Mouse (Mus musculus): ENCODE data around the gene March9.
"Not testable (repeated sequence)": the region's sequence is repeated elsewhere in the genome, so short reads cannot be mapped to it uniquely, and the experiment has no call there.

Gene March9

DNA sequence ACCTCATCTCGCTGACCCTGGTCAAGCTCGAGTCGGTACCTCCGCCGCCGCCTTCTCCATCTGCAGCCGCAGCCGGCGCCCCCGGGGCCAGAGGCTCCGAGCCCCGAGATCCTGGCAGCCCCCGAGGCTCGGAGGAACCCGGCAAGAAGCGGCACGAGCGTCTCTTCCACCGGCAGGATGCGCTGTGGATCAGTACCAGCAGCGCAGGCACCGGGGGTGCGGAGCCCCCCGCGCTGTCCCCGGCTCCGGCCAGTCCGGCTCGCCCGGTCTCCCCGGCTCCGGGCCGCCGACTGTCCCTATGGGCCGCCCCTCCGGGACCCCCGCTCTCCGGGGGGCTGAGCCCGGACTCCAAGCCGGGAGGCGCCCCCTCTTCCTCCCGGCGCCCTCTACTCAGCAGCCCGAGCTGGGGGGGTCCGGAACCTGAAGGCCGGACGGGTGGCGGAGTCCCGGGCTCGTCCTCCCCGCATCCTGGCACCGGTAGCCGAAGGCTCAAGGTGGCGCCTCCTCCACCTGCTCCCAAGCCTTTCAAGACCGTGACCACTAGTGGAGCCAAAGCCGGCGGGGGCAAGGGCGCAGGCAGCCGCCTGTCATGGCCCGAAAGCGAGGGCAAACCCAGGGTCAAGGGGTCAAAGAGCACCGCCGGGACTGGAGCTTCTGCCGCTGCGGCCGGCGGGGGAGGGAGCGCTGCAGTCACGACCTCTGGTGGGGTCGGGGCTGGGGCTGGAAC is 19.8 kb upstream of the March9 start:
- DNase-seq (ENCODE audit: low spot score): no peak

DNA sequence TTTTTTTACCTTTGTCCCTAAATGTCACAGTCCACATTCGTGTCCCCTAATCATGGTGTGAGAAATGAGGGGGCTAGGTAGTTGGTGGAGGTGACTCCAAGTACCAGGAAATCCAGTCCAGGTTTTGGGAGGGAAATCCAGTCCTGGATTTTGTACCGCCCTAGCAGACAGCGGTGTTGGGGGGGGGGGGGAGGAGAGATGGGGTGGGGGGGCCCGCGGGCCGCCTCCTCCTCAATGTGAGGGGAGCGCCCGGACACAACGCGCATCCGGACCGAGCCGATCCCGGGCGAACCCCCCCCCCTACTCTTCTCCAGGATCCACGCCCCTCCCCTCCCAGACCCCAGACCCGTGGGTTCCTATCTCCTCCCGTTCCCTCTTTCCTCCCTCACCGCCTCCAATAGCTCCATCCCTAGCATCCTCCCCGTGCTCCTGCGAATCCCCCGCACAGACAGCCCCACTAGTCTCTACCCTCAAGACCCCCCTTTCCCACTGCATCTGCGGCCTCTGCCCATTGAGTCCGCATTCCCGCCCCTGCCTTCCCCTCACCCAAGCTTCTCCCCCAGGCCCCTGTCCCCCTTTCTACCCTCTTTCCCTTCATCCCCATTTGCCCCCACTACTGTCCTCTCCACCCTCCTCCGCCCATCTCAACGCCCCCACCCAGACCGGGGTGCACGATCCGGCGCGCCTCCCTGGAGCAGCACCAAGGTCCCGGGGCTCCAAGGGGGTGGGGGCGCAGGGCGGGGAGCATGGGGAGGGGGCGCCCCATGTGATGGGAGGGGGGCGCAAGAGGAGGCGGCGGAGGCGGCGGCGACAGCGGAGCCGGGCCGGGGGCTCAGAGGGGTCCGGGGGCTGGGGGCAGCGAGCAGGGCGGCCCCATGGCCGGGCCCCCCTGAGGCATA is 18.9 kb upstream of the March9 start:
- DNase-seq (ENCODE audit: low spot score): no peak

DNA sequence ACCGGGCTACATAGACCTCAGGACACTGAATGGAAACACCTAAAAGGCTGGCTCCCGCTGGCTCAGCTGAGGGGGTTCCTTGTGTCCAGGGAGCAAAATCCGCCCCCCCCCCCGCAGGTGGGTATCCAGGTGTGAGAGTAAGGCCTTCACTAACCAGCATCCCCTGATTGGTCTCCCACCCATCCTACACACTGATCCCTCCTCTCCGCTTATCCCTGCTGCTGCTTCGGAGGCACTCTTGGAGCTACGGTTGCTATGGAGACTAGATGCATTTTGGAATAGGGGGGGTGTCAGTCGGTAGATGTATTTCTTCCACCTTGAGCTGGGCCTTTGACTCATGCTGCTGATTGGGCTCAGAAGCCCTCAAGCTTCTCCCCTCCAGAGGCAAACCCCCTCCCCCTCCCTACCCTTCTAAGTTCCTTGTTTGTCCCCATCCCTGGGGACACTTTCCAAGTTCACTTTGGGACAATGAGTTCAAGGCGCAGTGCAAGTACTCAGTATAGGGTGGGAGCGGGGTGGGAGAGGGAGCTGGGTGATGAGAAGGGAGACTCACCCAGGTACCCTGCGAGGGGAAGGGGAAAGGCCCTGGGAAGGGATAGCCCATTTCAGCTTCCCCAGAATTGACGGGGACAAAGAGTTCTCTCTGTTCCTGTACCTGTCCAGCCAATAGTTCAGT is 18.2 kb upstream of the March9 start:
- no peak for DNase-seq (ENCODE audit: low spot score)

DNA sequence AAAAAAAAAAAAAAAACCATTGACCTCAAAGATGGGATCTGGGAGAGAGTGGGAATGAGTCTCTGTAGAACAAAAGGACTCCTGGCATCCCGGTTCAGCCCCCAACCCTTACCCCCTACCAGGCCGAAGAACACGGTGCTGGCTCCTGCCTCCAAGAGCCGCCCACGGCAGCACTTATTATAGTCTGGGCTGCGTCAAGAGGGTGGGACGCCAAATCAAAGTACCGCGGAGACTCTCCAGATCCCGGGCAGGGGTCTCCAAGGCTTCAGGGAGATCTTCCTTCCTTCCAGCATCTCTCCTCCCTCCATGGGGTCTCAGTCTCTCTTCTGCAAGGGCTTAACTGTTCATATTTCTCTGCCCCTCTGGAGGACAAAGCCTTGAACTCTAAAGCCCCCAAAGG is 17.5 kb upstream of the March9 start:
- DNase-seq (ENCODE audit: low spot score): no peak

DNA sequence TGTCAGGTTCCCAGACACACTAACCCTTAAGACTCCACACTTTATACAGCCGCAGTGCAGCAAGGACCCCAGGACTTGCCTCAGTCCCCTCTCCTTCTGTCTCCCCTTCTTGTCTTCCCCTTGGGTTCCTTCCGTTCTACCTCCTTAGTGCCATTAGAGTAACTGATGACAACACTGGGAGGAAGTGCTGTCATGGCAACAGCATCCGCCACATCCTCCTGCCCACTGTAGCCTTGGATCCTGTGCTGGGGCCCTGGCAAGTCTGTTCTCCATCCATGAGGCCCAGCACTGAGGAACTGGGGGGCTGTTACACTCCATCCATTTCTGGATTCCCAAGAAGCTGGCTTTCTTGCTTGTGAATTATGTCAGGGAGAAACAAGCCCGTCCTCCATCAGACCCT is 16.1 kb upstream of the March9 start:
- DNase-seq (ENCODE audit: low spot score): no peak

DNA sequence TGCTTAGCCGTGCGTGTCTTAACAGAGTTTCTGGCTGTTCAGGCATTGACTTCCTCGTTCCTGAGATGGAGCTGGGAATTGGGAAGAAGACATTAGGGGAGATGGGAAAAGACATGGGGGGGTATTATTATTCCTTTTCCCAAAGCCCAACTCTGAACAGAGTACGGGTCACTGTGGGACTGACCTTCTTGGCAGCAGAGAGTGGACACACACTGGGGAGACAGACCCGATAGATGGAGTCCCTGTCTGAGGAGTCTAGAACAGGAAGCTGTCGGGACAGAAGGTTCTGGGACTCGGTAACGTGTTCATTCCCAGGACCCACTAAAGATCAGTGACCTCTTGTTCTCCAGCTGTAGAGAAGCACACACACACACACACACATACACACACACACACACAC is 15.7 kb upstream of the March9 start:
- DNase-seq (ENCODE audit: low spot score): no peak

DNA sequence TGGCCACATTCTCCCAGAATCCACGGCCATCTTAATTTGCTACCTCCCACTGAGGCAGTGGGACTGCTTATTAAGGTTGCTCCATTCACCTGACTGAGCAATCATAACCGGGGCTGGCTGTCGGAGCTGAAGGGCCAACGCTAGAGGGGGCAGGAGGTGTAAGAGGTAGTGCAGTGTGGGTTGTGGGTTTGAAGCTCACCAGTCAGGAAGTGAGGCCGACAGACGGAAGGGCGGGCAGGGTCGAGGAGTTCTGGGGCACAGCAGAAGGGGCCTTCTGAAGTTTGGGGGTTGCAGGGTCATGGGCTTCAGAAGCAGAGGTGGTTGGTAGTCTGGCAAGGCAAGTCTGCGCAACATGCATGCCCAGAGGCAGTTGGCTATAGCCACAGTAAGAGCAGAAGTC is 15.1 kb upstream of the March9 start, which contains the start of gene Agap2:
Gene Agap2, plus strand, starts transcription at position 205 of the 400 bp plus-strand sequence.
- DNase-seq (ENCODE audit: low spot score): no peak

DNA sequence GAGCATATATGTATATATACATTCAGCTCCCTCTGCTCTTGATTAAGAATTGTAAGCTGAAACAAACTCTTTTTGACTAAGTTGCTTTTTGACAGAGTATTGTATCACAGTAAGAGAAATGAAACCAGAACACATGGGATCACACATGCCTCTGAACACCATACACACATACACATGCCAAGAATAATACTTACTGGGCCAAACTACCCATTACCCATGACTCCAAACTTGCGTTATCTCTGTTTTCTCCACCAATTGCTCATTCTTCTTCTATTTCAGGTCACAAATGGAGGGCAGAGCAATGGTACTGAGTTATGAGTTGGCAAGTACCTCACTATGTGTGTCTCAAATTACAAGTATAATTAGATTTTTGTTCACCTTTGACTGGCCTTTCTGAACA is 14.0 kb upstream of the March9 start:
- no peak for DNase-seq (ENCODE audit: low spot score)

DNA sequence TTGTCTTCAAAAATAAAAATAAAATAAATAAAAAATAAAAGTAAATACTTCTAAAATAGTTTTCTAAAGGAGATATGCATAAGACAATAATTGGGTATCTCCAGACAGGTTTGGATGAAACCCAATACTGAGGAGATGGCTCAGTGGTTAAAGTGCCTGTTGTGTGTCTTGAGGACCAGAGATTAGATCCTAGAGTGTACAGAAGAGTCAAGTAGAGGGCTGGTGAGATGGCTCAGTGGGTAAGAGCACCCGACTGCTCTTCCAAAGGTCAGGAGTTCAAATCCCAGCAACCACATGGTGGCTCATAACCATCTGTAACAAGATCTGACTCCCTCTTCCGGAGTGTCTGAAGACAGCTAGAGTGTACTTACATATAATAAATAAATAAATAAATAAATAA is 13.0 kb upstream of the March9 start:
- DNase-seq (ENCODE audit: low spot score): not testable (repeated sequence)

DNA sequence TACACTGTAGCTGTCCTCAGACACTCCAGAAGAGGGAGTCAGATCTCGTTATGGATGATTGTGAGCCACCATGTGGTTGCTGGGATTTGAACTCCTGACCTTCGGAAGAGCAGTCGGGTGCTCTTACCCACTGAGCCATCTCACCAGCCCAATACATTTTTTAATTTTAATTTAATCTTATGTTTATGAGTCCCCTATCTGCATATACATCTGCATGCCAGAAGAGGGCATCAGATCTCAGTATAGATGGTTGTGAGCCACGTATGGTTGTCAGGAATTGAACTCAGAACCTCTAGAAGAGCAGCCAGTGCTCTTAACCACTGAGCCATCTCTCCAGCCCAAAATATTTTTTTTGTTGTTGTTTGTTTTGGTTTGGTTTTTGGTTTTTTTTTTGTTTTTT is 12.3 kb upstream of the March9 start:
- DNase-seq (ENCODE audit: low spot score): not testable (repeated sequence)

DNA sequence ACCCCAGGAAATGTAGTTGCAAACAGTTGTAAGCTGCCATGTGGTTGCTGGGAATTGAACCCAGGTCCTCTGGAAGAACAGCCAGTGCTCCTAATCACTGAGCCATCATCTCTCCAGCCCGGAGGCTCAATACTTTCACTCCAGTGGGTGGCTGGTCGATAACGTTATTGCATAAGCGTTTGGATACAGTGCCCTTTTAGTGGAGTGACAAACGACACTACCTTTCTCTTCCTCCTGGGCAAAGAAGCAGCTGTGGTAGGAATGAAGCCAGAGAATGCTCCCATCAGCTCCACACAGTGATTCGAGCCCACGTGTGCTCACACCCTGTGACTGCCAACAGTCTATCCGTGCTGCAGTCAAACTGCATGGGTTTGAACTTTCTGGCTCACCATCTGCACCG is 11.2 kb upstream of the March9 start:
- no peak for DNase-seq (ENCODE audit: low spot score)

DNA sequence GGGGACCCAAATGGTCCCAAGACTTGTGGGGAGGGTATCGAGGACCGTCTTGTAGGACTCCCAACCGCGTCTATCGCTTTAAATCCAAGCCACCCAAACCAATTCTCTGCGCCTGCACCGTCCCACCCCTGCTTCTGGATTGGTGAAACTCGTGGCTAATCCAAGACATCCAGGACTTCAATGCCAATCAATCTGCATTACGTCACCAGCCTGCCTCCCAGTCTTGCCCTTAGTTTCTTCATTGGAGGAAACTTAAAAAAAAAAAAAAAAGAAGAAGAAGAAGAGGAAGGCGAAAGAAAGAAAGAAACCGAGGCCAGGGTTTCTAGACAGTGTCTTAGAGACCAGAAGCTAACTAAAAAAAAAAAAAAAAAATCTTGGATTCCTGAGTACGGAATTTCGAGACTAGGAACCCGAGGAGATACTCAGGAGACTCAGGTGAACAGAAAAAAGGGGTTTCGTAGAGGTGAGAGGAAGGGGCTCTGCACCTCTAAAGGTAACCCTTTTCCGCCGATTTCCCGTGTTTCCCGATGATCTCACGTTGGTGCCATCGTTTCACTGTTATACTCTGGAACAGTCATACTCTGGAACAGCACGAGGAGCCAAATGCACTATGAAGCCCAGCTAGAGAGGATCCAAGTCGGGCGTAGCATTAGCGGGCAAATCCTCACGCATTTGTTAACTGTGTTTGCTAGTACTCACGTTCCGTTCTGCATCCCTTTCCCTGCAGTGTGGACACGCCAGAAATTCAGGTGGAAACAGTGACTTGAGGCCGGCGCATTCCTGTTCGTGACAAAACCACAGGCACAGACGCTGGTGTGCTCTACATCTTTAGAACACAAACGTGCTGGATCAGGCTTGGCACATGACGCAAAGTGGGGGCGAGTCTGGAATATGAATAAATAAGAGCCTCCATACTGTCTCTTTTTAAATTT is 10.5 kb upstream of the March9 start, which contains the start of gene Tspan31:
Gene Tspan31, minus strand, starts transcription at position 75 of the 932 bp plus-strand sequence.
- peak; percentile 74 for DNase-seq (ENCODE audit: low spot score)

DNA sequence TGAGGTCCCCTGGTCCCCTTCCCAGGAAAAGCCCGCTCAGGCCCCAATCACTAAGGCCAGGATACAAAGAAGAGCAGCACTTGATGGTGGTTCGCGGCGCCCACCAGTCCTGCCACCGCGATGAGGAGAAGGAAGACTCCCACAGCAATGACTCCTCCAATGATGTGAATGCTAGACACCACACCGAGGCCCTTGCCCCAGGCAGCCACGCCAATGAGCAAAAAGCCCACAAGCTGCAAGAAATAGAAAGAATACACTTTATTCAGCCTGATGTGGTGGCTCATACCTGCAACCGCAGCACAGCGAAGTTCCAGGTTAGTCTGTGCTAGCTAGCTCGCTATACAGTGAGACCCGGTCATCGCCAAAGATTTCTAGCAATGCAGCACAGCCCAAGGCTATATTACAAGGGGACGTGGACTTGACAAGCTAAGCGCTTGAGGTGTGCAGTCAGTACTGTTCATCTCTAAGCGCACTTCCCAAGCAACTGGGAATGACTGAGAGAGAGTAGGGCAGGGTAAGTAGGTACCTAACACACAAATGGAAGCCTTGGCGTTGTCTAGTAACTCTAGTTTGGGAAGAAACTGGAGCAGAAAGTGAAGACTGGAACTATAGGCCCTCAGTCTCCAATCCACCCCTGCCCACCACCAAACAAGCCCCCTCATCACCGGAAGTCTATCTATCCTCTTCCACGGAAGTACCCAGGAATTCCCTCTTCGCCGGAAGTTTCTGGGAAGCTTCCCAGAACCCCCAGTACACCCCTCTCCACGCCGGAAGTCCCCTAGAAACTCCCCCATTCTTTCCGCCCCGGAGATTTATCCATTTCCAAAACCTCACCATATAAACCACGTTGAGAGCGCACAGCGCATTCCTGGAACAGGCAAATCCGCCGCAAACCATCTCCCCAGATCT is 9.6 kb upstream of the March9 start:
- DNase-seq (ENCODE audit: low spot score): no peak

DNA sequence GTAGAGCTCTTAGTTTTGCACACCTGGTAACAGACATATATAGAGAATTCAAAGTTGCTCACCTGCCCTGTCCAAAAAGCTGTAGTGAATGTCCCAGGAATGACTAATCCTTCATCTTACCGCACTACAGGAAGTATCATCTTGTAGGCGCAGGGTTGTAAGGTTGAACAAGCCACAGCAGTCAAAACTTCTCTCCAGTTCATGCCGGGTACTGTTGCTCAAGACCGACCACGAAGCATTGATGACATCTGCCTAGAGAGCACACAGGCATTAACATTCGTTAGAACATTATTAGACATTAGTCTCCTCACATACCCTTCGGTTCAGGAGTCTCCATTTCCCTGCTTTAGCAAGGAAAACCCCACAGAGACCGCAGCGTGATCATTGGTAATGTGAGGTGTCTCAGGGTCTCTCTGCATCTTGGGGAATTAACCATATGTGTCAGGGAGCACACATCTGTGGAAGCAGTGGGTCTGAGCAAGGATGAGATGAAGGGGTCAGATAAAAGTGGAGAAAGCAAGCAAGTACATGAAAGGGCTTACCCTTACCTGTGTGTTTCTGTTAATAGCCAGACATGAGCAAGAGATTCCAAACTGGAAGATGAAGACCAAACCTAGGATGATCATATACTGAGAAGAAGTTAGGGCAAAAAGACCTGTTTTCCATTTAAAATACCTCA is 8.5 kb upstream of the March9 start:
- no peak for DNase-seq (ENCODE audit: low spot score)

DNA sequence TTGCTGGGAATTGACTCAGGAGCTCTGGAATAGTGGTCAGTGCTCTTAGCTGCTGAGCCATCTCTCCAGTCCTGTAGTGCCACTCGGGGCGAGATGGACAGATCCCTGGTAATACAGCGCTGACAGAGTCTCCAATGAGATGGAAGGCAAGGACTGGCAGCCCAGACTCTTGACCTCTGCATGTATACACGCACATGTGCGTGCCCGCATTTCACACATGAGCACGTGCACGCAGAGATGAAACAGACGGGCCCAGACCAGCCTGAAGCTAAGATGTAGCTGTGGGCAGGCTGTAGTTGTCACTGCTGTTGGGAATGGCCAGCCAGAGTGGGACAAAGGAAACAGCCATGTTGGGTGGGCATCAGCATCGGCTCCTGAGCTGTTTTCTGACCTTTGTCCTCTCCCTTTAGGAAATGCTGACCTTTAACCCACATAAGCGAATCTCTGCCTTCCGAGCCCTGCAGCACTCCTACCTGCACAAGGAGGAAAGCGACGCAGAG is 6.6 kb upstream of the March9 start:
- DNase-seq (ENCODE audit: low spot score): no peak

DNA sequence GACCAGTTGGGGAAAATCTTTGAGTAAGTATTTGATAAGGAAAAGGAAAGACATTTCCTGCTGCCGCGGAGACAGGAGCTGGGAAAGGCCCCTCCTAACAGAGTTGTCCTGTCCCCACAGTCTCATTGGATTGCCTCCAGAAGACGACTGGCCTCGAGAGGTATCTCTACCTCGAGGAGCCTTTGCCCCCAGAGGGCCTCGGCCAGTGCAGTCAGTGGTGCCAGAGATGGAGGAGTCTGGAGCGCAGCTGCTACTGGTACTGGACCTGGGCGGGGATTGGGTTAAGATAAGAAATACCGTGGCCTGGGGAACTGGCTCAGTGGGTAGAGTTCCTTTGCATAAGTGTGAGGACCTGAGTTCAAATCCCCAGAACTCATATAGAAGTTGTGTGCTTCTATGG is 6.0 kb upstream of the March9 start:
- no peak for DNase-seq (ENCODE audit: low spot score)

DNA sequence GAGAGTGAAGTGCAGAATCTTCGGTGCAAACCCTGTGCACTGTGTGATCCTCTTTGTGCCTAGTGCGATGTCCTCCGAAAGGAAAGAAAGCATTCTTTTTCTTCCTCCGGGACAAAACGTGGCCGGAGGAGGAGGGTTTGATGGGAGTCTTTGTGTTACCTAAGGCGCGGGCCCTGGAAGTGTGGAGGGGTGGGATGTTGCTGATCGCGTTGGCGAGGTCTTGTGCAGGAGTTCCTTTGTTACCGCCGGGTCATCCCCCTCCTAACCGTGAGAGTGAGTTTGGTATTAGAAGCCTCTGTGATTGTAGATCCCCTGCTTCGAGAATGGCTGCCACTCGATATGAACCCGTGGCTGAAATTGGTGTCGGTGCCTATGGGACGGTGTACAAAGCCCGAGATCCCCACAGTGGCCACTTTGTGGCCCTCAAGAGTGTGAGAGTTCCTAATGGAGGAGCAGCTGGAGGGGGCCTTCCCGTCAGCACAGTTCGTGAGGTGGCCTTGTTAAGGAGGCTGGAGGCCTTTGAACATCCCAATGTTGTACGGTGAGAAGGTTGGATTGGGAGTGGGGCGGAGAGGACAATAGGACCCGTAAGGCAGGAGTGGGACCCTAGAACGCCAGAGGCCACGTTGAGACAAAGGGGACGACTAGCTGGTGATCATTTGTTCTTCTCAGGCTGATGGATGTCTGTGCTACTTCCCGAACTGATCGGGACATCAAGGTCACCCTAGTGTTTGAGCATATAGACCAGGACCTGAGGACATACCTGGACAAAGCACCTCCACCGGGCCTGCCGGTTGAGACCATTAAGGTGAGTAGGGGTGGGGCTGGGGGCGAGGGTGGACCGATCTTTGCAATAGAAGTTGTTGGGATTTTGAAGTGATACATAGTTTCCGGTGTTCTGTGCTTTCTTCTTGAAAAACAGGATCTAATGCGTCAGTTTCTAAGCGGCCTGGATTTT is 4.2 kb upstream of the March9 start:
- DNase-seq (ENCODE audit: low spot score): no peak

DNA sequence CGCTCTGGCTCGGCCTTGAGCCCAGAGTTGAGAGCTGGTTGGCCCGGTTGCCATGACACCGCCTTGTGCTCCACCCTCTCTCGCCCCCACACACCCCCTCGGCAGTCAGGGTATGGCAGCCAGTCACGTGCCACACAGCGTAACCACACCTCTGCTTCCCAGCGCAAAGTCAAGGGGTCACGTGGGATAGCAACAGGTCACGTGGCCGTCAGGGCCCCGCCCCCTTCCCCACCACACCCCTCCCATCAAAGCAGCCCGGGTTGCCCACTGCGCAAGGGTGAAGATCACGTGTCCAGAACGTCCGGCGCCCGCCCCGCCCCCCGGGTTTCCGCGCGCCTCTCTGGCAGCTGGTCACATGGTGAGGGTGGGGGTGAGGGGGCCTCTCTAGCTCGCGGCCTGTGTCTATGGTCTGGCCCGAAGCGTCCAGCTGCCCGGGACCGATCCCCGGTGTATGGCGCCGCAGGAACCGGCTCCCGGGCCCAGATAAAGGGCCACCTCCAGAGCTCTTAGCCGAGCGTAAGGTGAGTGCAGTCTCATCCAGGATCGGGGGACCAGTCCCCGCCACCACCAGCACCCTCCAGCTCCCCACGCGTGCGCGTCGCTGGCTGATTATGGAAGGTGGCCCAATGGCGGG is 3.4 kb upstream of the March9 start, which contains the start of gene Cdk4:
Gene Cdk4, plus strand, starts transcription at position 296 of the 634 bp plus-strand sequence.
- peak; percentile 95 for DNase-seq (ENCODE audit: low spot score)

All from ovary, postnatal 14 days (tissue).